Mouse (Mus musculus): Measurements from ENCODE around the gene Lrfn1.

DNA sequence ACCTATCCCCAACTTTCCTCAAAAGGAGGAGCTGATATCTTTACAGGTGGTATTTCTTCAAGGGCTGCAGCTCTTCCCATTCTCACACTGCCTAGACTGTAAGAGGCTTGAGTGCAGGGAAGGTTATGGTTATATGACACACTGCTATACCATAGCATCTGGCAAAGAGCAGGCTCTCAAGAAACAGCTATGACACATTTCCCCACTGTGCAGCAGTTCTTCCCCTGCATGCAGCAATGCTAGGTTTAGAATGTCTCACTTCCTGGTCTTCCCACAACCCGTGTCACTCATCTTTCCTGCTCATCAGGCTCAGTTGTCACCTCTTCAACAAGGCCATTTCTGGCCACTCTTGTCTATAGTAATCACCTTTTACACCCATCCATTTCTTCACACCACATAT is 21.3 kb upstream of the Lrfn1 start:
- no peak for TF ChIP-seq CTCF (IDR thresholded peaks at IDR 0.05; ENCODE audit: low read depth, low read length)
- no peak for TF ChIP-seq POLR2A (IDR thresholded peaks at IDR 0.05; ENCODE audit: insufficient read depth, low read length)

Measured in ES-Bruce4 (cell line).